Mouse (Mus musculus) stomach, postnatal 0 days (tissue): ENCODE results near the gene Pard6a. TPM values are rescaled to one million over a fixed set of nuclear protein-coding genes. Genes with fewer than 3 reads are reported as not detected.
A peak's percentile ranks its signal among the peaks of the same experiment; 100 is the strongest.

Source experiments
- ATAC-seq: fragments of 200-750 bp; cut with Nextera tagmentation; 2 replicates; pipeline ENCODE4 v1.8.0; 2017; ENCODE audit not compliant: low FRiP score, low TSS enrichment
- DNase-seq: peaks from one replicate; pipeline ENCODE4 v3.0.0-alpha.2; 2016; ENCODE audit warnings: low spot score
- H3K27ac ChIP-seq: fragments of 300-500 bp; sonication (generic); replicated peaks from 2 replicates; pipeline ENCODE4 v1.5.1; 2014; ENCODE audit warnings: mild to moderate bottlenecking, control low read depth
- H3K27me3 ChIP-seq: fragments of 300-500 bp; sonication (generic); 2 replicates; pipeline ENCODE4 v1.6.1; 2014; ENCODE audit warnings: low read length; ENCODE audit not compliant: control insufficient read depth, insufficient read depth
- H3K36me3 ChIP-seq: fragments of 300-500 bp; sonication (generic); 2 replicates; pipeline ENCODE4 v1.6.1; 2014; ENCODE audit warnings: low read length, mixed read lengths; ENCODE audit not compliant: control insufficient read depth, insufficient read depth
- H3K4me1 ChIP-seq: fragments of 300-500 bp; sonication (generic); replicated peaks from 2 replicates; pipeline ENCODE4 v1.6.1; 2014; ENCODE audit warnings: antibody characterized with exemption; ENCODE audit not compliant: control insufficient read depth, insufficient read depth
- H3K4me2 ChIP-seq: fragments of 300-500 bp; sonication (generic); replicated peaks from 2 replicates; pipeline ENCODE4 v1.6.1; 2014; ENCODE audit warnings: low read depth, mild to moderate bottlenecking, control low read depth, moderate library complexity
- H3K4me3 ChIP-seq: fragments of 300-500 bp; sonication (generic); 2 replicates; pipeline ENCODE4 v1.5.1; 2014; ENCODE audit warnings: low read depth, low read length, control low read depth
- H3K9ac ChIP-seq: fragments of 300-500 bp; sonication (generic); 2 replicates; pipeline ENCODE4 v1.6.1; 2014; ENCODE audit warnings: mild to moderate bottlenecking, low read length, control low read depth, mixed read lengths
- H3K9me3 ChIP-seq: fragments of 300-500 bp; sonication (generic); 2 replicates; pipeline ENCODE4 v1.6.1; 2016; ENCODE audit warnings: low read length; ENCODE audit not compliant: control insufficient read depth
- CTCF ChIP-seq: IDR thresholded peaks from 2 replicates; pipeline ENCODE4 v1.5.1; 2016; ENCODE audit warnings: antibody characterized with exemption, low read depth, mild to moderate bottlenecking, moderate library complexity
- EP300 ChIP-seq: optimal IDR thresholded peaks from 2 replicates; pipeline ENCODE3; 2016; ENCODE audit warnings: antibody characterized with exemption
- WGBS: fragments of 180-500 bp; shearing (Covaris S2); extraction: QIAGEN DNeasy Blood & Tissue Kit; methylation state at CpG from one replicate; pipeline ENCODE4 v1.1.7; 2014; 5-methylcytosine and 5-hydroxymethylcytosine counted together
- polyA plus RNA-seq: library from polyadenylated mRNA; unstranded; fragments of >200 nt; fragmentation: Nextera tagmentation; extraction: Ambion mirVana; gene quantifications from 2 replicates; pipeline ENCODE4 v1.2.1, GENCODE M21; 2015

The Pard6a gene
- polyA plus RNA-seq, 1 experiment from 2014 or later, result 12.4 TPM

DNA sequence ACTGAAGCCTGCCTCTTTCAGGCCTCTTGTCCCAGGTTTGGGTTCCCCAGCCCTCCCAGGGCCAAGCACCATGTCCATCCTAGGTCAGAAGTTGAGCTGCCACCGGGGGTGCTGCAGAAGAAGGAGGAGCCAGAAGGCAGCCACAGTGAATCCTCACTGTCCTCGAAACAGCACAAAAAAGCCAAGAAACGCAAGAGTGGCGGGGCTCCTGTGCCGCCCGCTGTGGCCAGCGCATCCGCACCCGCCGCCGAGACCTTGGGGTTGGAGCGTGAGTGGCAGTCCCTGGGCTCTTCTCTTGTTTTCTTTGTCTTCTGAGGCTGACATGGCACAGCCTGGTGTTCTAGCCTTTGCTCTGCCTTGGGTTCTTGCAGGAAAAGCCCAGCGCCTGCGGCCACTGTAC, 8.4 kb downstream of the Pard6a start:
- TF ChIP-seq EP300 (no peak), CTCF (no peak)
- whole genome bisulfite sequencing, result 77% methylated on average over 13 of the region's 14 CpGs
- Histone ChIP-seq H3K4me2 (no peak overlapping the region), H3K9me3 (no peaks in the 10 kb centered on the region), H3K36me3 (peaks cover 1% of the 10 kb centered on the region; the same call in 1 of the 2 replicates), H3K27ac (no peak overlapping the region), H3K27me3 (no peaks in the 10 kb centered on the region), H3K9ac (no peak overlapping the region), H3K4me1 (no peaks in the 10 kb centered on the region), H3K4me3 (no peak overlapping the region)
- DNase-seq, result no peak
- ATAC-seq, result no peak

DNA sequence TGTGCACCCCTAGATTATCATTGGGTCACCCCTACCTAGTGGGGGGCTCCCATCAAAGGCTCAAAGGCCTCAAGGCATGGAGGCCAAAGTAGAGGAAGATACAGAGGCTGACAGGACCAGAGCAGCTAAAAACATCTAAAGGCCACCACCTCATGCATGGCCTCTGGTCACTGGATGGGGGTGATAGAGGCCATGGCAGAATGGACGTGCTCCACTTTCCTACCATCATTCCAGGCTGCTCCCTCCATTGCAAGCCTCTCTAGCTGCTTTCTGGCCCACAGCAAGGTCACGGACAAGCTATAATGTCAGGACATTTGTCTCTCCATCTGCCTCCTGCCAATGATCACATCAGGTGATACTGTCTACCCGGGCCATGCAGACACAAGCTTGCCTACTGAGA, 11.3 kb downstream of the Pard6a start:
- Histone ChIP-seq H3K36me3 (peaks cover 4% of the 10 kb centered on the region; the same call in 1 of the 2 replicates), H3K9ac (no peak overlapping the region), H3K4me1 (no peaks in the 10 kb centered on the region), H3K4me2 (no peak overlapping the region), H3K4me3 (no peak overlapping the region), H3K9me3 (no peaks in the 10 kb centered on the region), H3K27me3 (no peaks in the 10 kb centered on the region), H3K27ac (no peak overlapping the region)
- TF ChIP-seq CTCF (no peak), EP300 (no peak)
- no peak for DNase-seq
- 82% methylated on average over 3 of the region's 3 CpGs for WGBS
- ATAC-seq, result no peak

DNA sequence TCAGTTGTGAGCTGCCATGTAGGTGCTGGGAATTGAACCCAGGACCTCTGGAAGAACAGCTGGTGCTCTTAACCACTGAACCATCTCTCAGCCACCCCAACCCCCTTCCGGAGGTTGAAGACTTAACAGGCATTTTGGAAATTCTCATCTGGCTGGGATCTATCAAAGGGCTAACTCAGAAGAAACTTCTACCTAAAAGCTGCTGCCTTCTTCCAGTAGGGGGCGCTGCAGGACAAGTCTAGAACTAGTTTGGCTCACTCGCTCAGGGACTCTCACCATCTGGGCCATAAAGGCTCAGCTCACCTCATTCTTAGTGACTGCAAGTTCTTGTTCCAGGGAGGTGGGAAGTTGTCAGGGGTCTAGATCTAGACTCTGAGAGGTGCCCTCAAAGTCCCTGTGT, 13.2 kb downstream of the Pard6a start:
- H3K4me1 ChIP-seq, result no peaks in the 10 kb centered on the region
- TF ChIP-seq EP300, result no peak
- peak; percentile 92 for TF ChIP-seq CTCF
- H3K9me3 ChIP-seq, result no peaks in the 10 kb centered on the region
- peak; percentile 63 for ATAC-seq
- 4% methylated on average over 3 of the region's 3 CpGs for whole genome bisulfite sequencing
- no peak overlapping the region for H3K9ac ChIP-seq
- H3K27ac ChIP-seq, result peak overlapping the region; percentile 84
- H3K4me3 ChIP-seq, result no peak overlapping the region
- DNase-seq, result peak; percentile 89
- no peaks in the 10 kb centered on the region for H3K27me3 ChIP-seq
- peaks cover 5% of the 10 kb centered on the region; the same call in 1 of the 2 replicates for H3K36me3 ChIP-seq
- H3K4me2 ChIP-seq, result no peak overlapping the region

DNA sequence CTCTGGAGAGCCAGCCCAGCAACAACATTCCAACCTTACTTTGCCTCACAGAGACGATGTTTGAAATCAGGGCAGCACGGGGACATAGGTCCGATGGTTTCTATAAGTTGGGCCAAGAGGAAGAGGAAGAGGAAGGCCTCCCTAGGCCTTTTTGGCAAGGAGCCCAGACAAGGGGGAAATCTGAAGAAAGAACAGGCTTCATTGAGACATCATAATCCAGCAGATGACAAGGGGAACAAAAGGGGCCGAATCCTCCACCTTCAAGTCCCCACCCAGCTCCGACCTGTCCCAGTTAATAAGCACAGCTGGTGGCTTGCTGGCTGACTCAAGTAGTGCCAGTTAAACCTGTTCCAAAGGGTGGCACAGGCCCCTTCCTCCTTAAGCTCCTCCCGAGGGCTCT, 14.1 kb downstream of the Pard6a start:
- no peaks in the 10 kb centered on the region for H3K9me3 ChIP-seq

DNA sequence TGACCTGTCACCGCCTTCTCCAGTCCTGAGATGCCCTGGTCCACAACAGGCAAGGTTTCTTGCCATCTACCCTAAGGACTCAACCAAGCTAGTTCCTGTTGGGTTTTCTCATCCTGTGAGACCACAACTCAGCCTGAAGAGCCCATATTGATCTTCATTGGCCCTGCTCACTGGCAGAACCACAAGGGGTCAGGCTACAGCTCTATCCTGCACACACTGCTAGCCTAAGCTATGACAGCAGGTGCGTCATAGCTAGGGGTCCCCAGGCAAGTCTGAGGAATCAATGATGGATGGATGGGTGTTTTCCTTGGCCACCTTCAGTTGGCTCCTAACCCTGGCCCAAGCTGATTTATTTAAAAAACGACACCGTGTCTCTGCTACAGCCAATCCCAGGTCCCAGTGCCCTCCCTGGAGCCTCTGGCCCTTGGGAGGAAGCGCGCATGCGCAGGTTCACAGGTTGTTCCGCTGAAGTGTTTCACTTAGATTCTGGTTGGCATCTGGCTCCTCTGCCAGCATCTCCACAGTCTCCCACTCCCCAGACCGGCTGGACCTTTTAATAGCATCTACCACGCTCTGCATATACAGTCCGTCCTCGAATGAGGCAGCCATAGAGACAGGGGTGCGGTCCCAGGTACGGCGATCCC, 15.5 kb downstream of the Pard6a start:
- ATAC-seq (0 out of 2 replicates have a peak, but pooled peaks have one; percentile 25), DNase-seq (no peak)
- Histone ChIP-seq H3K4me2 (no peak overlapping the region), H3K36me3 (peaks cover 5% of the 10 kb centered on the region; the same call in 1 of the 2 replicates), H3K4me1 (no peaks in the 10 kb centered on the region), H3K9ac (no peak overlapping the region), H3K4me3 (no peak overlapping the region), H3K27ac (no peak overlapping the region), H3K27me3 (no peaks in the 10 kb centered on the region), H3K9me3 (no peaks in the 10 kb centered on the region)
- TF ChIP-seq CTCF, result peak; percentile 40; the same call in 1 of the 2 replicates
- TF ChIP-seq EP300, result no peak
- WGBS, result 92% methylated on average over 15 of the region's 15 CpGs

More for the DNA sequence above, 14.1 kb downstream of the Pard6a start:
- Histone ChIP-seq H3K36me3 (peaks cover 5% of the 10 kb centered on the region; the same call in 1 of the 2 replicates), H3K4me2 (no peak overlapping the region), H3K27ac (peak overlapping the region; percentile 84), H3K4me1 (no peaks in the 10 kb centered on the region), H3K9ac (no peak overlapping the region), H3K4me3 (no peak overlapping the region), H3K27me3 (no peaks in the 10 kb centered on the region)
- ATAC-seq, result no peak
- DNase-seq, result no peak
- 44% methylated on average over 6 of the region's 6 CpGs for WGBS
- TF ChIP-seq EP300 (peak; percentile 88), CTCF (no peak)

DNA sequence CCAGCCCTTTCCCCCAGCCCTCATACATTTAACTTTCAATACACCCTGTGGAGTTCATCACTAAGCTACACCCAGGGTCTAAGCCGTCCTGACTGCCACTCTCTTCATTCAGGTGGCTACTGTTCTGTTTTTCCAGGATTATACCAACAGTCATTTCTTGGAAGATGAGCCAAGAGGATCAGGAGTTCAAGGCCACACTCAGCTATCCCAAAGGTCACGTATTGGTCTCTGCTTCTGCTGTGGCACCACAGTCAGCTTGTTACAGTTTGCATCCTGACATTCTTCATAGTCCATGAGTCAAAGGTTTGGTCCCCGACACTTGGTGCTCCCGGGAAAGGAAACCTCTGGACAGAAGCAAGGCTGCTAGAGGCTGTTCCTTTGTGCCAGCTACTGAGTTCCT, 18.7 kb downstream of the Pard6a start:
- H3K4me2 ChIP-seq, result no peak overlapping the region
- H3K9ac ChIP-seq, result no peak overlapping the region
- no peaks in the 10 kb centered on the region for H3K9me3 ChIP-seq
- ATAC-seq, result no peak
- no peaks in the 10 kb centered on the region for H3K4me1 ChIP-seq
- TF ChIP-seq EP300 (no peak), CTCF (no peak)
- no peaks in the 10 kb centered on the region for H3K27me3 ChIP-seq
- WGBS, result 93% methylated on average over 4 of the region's 4 CpGs
- H3K4me3 ChIP-seq, result no peak overlapping the region
- peaks cover 5% of the 10 kb centered on the region; the same call in 1 of the 2 replicates for H3K36me3 ChIP-seq
- no peak for DNase-seq
- no peak overlapping the region for H3K27ac ChIP-seq
